Mouse (Mus musculus): Measurements from ENCODE around the gene Slc45a1.
A peak's percentile ranks its signal among the peaks of the same experiment; 100 is the strongest.

Gene Slc45a1

GRCm38 (mm10) chr4:150656504-150656903 lies 4.5 kb upstream of the Slc45a1 start:
- DNase-seq = peak in 1 of 2 experiments; percentile 67

GRCm38 (mm10) chr4:150655989-150656388 lies 4.0 kb upstream of the Slc45a1 start:
- DNase-seq = peak; percentile 93

DNA sequence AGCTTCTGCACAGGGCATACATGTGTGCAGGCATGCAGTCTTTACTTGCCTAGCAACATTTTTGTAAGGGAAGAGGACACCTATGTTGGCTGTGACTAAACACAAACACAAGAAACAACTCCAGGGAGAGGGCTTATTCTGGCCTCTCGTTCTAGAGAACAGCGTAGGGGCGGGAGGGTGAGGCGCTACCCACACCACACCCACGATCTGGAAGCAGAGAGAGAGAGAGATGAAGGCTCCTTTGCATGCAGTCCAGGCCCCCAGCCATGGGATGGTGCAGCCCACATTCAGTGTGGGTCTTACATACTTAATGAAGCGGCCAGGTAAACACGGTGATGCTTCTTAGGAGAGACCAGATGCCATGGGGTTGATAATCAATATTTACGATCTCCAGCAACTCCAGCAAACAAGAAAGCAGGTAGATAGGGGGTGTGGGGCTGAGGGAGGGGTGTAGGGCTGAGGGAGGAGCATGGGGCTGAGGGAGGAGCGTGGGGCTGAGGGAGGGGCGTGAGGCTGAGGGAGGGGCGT lies 1.2 kb upstream of the Slc45a1 start:
- DNase-seq = no peak

DNA sequence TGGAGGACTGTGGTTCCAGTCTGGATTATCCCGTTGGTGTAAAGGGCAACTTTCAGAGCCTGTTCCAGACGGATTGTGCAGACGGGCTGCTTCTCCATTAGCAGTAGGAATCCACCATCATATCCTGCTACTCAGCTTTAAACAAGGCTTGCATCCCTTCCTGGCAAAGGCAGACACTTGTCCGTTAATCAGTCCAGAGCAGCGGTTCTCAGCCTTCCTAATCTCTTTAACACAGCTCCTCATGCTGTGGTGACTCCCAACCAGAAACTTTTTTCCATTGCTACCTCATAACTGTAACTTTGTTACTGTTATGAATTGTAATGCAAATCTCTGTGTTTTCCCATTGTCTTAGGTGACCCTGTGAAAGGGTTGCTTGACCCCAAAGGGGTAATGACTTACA lies 2.6 kb downstream of the Slc45a1 start:
- DNase-seq = no peak

DNA sequence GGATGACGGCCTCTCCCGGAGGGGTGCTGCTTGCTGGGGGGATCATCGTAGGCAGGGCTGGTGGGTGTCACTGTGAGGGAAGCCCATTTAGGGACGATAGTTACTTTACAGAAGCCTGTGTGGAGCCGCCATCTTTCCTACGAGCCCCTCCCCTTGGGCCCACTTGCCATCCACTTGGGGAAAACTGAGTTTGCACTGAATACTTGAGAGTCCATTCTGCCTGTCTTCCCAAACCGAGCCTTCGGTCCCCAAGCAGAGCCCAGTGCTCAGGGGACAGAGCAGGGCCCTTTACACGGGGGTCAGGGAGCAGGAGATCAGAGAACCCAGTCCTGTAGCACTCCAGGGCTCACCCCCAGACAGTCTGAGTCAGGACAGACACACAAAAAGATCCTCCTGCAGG lies 7.7 kb downstream of the Slc45a1 start:
- no peak for DNase-seq

DNA sequence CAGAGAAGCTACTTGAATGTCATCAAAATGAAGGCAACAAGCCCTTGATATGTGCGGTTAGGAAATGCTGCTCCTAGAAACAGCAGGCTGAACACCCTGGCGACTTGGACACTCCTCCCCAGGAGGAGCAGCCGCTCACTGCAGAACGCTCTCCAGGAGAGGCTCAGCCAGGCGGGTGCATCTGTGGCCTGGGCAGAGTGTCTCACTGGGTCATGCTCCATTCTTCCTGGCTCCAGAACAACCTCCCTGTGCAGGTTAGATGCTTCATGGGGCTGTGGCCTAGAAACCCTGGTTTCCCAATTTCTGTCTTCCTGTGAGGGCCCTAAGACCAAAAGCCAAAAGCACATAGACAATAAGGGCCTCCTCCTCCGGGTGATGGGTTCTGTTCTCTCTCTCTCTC lies 15.3 kb downstream of the Slc45a1 start:
- DNase-seq = no peak

DNA sequence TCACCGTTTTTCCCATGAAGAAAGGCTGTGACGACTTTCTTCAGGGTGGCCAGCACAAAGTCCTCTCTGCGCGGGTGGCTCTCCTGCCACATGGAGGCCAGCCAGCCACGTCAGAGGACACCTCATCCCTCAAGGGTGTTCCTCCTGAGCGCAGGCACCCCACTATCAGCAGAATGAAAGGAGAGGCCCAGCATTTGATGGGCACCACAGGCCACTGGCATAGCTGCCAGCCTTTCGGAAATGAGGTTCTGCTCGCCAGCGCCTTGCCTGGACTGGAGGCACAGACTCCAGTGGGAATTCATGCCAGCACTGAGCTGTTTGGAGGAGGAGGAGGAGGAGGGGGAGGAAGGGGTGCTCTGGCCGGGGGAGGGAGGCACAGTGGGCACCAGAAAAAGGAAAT lies 16.4 kb downstream of the Slc45a1 start:
- peak; percentile 73 to 74 for DNase-seq

DNA sequence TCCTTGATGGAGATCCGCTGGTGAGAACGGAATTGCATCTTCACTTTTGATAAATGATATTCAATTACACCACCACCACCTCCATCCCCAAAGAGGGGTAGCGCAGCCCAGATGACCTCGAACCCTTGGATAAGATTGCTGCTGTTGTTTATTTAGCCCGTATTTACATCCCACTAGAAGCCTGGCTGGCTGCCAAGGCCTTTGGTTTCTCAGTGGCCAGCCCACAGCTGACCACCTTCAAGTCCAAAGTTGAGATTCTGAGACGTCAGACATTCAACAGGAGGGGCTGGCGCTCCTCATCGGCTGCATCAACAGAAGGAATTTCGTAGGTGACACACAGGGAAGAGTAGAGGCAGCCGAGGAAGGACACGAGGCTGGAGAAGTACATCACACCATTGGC lies 22.7 kb downstream of the Slc45a1 start:
- no peak for DNase-seq

GRCm38 (mm10) chr4:150625951-150626732 lies 25.8 kb downstream of the Slc45a1 start:
- DNase-seq = peak; percentile 75 to 83

- peak; percentile 86 to 89 for DNase-seq
Measured at GRCm38 (mm10) chr4:150625425-150625824, 26.5 kb downstream of the Slc45a1 start.

DNA sequence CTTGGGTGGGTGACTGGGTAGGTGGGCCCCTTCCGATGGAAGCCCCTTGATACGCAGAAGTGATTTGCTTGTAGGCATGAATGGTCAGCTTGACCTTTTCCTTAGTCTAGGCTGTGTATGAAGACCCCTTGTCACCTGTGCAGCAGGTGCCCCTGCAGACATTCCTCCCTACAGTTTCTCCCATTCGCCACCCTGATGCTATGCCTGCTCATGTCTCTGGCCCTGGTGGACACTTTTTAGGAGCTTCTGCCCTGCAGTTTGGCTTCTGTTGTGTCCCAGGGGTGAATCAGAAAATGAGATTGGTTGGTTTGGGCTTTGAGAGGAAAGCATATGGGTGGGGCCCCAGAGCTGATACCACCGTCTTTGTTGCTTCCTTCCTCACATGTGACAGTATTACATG lies 27.0 kb downstream of the Slc45a1 start:
- no peak for DNase-seq

GRCm38 (mm10) chr4:150624214-150624823 lies 27.7 kb downstream of the Slc45a1 start:
- DNase-seq = no peak

DNA sequence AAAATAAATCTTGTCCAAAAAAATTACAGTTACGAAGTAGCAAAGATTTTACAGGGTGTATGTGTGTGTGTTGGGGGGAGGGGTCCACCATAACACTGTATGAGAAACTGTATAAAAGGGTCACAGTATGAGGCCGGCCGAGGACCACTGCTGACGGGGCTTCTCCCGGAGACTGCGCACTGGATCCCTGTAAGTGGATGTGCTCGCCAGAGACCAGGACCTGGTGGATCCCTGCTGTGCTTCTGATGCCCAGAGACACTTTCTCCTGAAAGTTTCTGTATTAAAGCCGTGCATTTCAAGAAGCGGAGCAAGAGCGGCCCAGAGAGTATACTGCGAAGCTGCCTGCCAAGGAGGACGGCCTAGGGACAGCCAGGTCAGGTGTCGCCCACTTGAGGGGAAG lies 29.3 kb downstream of the Slc45a1 start:
- no peak for DNase-seq

- DNase-seq = peak in 1 of 2 experiments; percentile 28
Measured at GRCm38 (mm10) chr4:150619011-150619410, 33.0 kb downstream of the Slc45a1 start.

- DNase-seq = no peak
Measured at GRCm38 (mm10) chr4:150616841-150617240, 35.1 kb downstream of the Slc45a1 start.

GRCm38 (mm10) chr4:150616029-150616420 lies 35.9 kb downstream of the Slc45a1 start:
- no peak for DNase-seq

- no peak for DNase-seq
Measured at GRCm38 (mm10) chr4:150615251-150616028, 36.5 kb downstream of the Slc45a1 start.

DNA sequence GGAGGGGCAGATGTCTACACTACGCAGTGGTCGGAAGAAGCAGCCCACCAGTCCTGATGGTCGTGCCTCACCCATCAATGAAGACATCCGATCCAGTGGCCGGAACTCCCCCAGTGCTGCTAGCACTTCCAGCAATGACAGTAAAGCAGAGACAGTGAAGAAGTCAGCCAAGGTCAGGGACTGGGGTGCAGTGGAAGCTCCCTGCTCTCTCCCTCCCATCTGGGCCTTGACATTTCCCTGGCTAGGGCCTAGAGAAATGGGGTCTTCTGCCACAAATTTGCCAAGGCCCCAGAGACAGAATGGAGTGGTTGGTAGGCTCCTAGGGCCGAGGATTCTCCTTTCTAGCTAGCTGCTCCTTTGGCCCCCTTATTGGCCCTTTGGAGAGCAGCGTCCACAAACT lies 38.3 kb downstream of the Slc45a1 start:
- no peak for DNase-seq

- no peak for DNase-seq
Measured at GRCm38 (mm10) chr4:150608670-150609069, 43.3 kb downstream of the Slc45a1 start.

DNA sequence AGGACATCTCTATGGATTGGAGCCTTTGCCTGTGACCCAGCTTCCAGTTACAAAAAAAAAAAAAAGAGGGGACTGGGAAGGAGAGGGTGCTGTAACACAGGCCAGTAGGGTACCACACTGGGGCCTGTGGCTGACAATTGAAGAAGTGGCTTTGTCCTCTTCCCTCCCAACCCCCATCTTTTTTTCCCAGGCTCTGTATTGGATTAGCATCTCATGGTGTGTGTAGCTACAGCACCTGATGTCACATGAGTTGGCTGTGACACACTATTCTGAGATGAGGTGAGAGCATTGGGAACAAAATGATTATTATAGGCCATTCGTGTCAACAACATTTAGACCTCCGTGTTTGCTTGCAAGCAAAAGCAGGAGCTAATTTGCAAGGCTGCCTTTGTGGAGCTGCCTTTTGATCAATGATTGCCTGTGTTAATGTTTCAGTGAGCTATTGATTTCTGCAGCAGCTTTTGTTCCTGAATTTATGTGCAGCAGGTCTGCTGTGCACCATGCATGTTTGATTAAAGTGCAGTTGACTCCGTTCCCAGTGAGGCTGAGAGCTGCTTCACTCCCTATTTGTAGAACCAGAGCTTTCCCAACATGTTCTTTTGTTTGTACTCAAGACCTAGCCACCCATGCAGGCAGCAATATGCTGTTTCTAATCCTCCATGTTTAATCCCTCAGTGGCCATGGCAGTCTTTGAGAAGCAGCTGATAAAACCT lies 45.4 kb downstream of the Slc45a1 start:
- DNase-seq = peak in 1 of 2 experiments; percentile 32

- DNase-seq = no peak
Measured at GRCm38 (mm10) chr4:150605804-150606203, 46.2 kb downstream of the Slc45a1 start.

DNA sequence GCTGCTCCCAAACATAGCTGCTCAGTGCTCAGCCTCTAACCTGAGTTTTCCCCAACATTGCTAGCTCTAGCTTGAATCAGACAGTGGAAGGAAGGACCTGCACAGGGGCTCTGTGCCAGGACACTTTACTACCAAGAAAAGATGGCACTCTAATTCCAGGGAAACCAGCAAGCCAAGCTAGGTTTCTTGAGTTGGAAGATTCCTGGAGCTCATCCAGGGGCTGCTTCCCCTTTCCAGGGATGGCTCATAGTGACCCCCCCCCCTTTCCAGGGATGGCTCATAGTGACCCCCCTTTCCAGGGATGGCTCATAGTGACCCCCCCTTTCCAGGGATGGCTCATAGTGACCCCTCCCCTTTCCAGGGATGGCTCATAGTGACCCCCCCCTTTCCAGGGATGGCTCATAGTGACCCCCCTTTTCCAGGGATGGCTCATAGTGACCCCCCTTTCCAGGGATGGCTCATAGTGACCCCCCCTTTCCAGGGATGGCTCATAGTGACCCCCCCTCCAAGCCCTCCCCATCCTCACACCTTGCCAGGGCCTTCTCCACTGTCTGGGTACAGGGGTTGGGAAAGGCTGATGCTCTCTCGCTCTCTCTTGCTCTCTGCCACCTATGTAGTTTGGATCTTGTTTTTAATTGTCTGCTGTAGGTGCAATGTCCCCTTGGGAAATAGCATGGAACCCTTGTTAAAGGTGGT lies 48.5 kb downstream of the Slc45a1 start:
- no peak for DNase-seq
